Mouse (Mus musculus) ES-Bruce4 (cell line): ENCODE results near the gene Serpina12.

Experiments used
- EP300 ChIP-seq: IDR thresholded peaks from 2 replicates; pipeline ENCODE4 v1.6.1; 2011; ENCODE audit warnings: low read depth, low read length; ENCODE audit not compliant: insufficient read depth
- POLR2A ChIP-seq: IDR thresholded peaks from one replicate; pipeline ENCODE4 v1.8.1; 2011; ENCODE audit warnings: low read length; ENCODE audit not compliant: insufficient read depth

- TF ChIP-seq POLR2A (no peak), EP300 (no peak)
Measured at GRCm38 (mm10) chr12:104064996-104065395, 20.8 kb upstream of the Serpina12 start.
